ENCODE assay signal across 8 mouse cellular contexts in genomic region chr19:5072389-5073019, GRCm38 (mm10). TPM values are rescaled to one million over a fixed set of nuclear protein-coding genes. Genes with fewer than 3 reads are reported as not detected.
DNase-seq lines count a peak whose midpoint lies in the region; ATAC-seq and TF ChIP-seq lines count a peak whose summit lies in the region.

No protein-coding gene starts in this region.

- H3K9ac ChIP-seq in kidney, embryonic 16.5 days (replicated peaks; ENCODE audit: low read length): peak overlapping the region; percentile 61
- H3K9ac ChIP-seq in midbrain, embryonic 14.5 days (replicated peaks; ENCODE audit: low read length): no peak overlapping the region

- H3K9me3 ChIP-seq in kidney, embryonic 16.5 days (ENCODE audit: low read length): no peaks in the 10 kb centered on the region
- no peaks in the 10 kb centered on the region for H3K9me3 ChIP-seq in midbrain, embryonic 14.5 days (ENCODE audit: control insufficient read depth, low read length)

- WGBS in thymus, adult 2 months: 11% methylated on average over 20 of the region's 20 CpGs
- WGBS in kidney, embryonic 16.5 days: 2% methylated on average over 20 of the region's 20 CpGs
- 3% methylated on average over 20 of the region's 20 CpGs for WGBS in midbrain, embryonic 14.5 days

- H3K4me1 ChIP-seq in thymus, adult 2 months (replicated peaks; ENCODE audit: control insufficient read depth, insufficient read depth, low read length): peaks cover 11% of the 10 kb centered on the region
- H3K4me1 ChIP-seq in kidney, embryonic 16.5 days (ENCODE audit: insufficient read depth, low read length): peaks cover 44% of the 10 kb centered on the region
- peaks cover 29% of the 10 kb centered on the region for H3K4me1 ChIP-seq in midbrain, embryonic 14.5 days (ENCODE audit: control insufficient read depth, insufficient read depth, low read length)

- TF ChIP-seq CTCF in thymus, adult 2 months (IDR thresholded peaks at IDR 0.05; ENCODE audit: borderline replicate concordance, control insufficient read depth, extremely low read depth, insufficient read depth, low read length, poor library complexity): no peak

- no peak for TF ChIP-seq POLR2A in thymus, adult 2 months (IDR thresholded peaks at IDR 0.05; ENCODE audit: control insufficient read depth, extremely low read depth, insufficient read depth, low read length, poor library complexity)

- H3K36me3 ChIP-seq in thymus, adult 2 months (ENCODE audit: control insufficient read depth, insufficient read depth, low read length): no peaks in the 10 kb centered on the region
- no peaks in the 10 kb centered on the region for H3K36me3 ChIP-seq in kidney, embryonic 16.5 days (ENCODE audit: insufficient read depth, low read length)
- no peaks in the 10 kb centered on the region for H3K36me3 ChIP-seq in midbrain, embryonic 14.5 days (ENCODE audit: control insufficient read depth, insufficient read depth, low read length)

- H3K4me3 ChIP-seq in thymus, adult 2 months (ENCODE audit: control insufficient read depth, insufficient read depth, low read length): peak overlapping the region; percentile 16; the same call in 1 of the 2 replicates
- H3K4me3 ChIP-seq in kidney, embryonic 16.5 days (ENCODE audit: low read length): peak overlapping the region; percentile 62
- peak overlapping the region; percentile 41 for H3K4me3 ChIP-seq in midbrain, embryonic 14.5 days (replicated peaks; ENCODE audit: low read depth, low read length)

- no peak for DNase-seq in thymus, adult 2 months
- DNase-seq in thymus, postnatal 0 days (ENCODE audit: low spot score): no peak
- peak; percentile 43 for DNase-seq in fat pad, adult 2 months (ENCODE audit: extremely low read depth, low read depth, low spot score)
- peak; percentile 55 for DNase-seq in midbrain, embryonic 14.5 days
- DNase-seq in layer of hippocampus, postnatal 25 days (ENCODE audit: extremely low spot score in 1 of 2, low spot score in 1 of 2): no peak
- no peak for DNase-seq in spleen, postnatal 4 days (ENCODE audit: low spot score in 2 of 2)

- no peak overlapping the region for H3K27ac ChIP-seq in thymus, adult 2 months (ENCODE audit: control insufficient read depth, insufficient read depth, low read length)
- H3K27ac ChIP-seq in kidney, embryonic 16.5 days (ENCODE audit: low read length): peak overlapping the region; percentile 88
- H3K27ac ChIP-seq in midbrain, embryonic 14.5 days (replicated peaks; ENCODE audit: low read depth, low read length): no peak overlapping the region

- ATAC-seq in kidney, embryonic 16.5 days (ENCODE audit: low FRiP score, low TSS enrichment): peak; percentile 21
- peak; percentile 9; the same call in 1 of the 2 replicates for ATAC-seq in midbrain, embryonic 14.5 days (ENCODE audit: low FRiP score, low TSS enrichment)
- no peak for ATAC-seq in inflammation-experienced regulatory T-cells, adult 6 months

- peak overlapping the region; percentile 77 for H3K4me2 ChIP-seq in kidney, embryonic 16.5 days (replicated peaks; ENCODE audit: low read depth, low read length)
- peak overlapping the region; percentile 69 for H3K4me2 ChIP-seq in midbrain, embryonic 14.5 days (ENCODE audit: low read length)

- peaks cover 25% of the 10 kb centered on the region for H3K27me3 ChIP-seq in thymus, adult 2 months (ENCODE audit: control insufficient read depth, insufficient read depth, low read length)
- peaks cover 18% of the 10 kb centered on the region for H3K27me3 ChIP-seq in kidney, embryonic 16.5 days (ENCODE audit: insufficient read depth, low read length)
- peaks cover 26% of the 10 kb centered on the region for H3K27me3 ChIP-seq in midbrain, embryonic 14.5 days (ENCODE audit: control insufficient read depth, insufficient read depth, low read length)

RNA-seq across cellular contexts. Expression of gene Cd248, which starts 4.6 kb away (rescaled TPM):
- 5.9 and 7.7 TPM in 2 replicates for polyA plus RNA-seq in thymus, adult 2 months (2012; rRNA removed)
- 4.1 and 7.1 TPM in 2 replicates for polyA plus RNA-seq in thymus, postnatal 0 days (2015; fragmentation: Nextera tagmentation; extraction: Ambion mirVana)
- polyA plus RNA-seq in kidney, embryonic 16.5 days (2015; fragmentation: Nextera tagmentation; extraction: Ambion mirVana): 59.3 and 64.5 TPM in 2 replicates
- polyA plus RNA-seq in midbrain, embryonic 14.5 days (2014; fragmentation: Nextera tagmentation; extraction: Ambion mirVana): 6.2 and 20.4 TPM in 2 replicates
- total RNA-seq in layer of hippocampus, postnatal 25 days (2021): 1 to 10 TPM; 4.3 to 5.1 TPM
- not detected for polyA plus RNA-seq in inflammation-experienced regulatory T-cells, adult 6 months (2017; shearing (Covaris generic))

RNA-seq across cellular contexts. Expression of gene Tmem151a, which starts 12.8 kb away (rescaled TPM):
- 1.7 and 3.5 TPM in 2 replicates for polyA plus RNA-seq in thymus, adult 2 months (2012; rRNA removed)
- 0.32 and 0.33 TPM in 2 replicates for polyA plus RNA-seq in thymus, postnatal 0 days (2015; fragmentation: Nextera tagmentation; extraction: Ambion mirVana)
- 1.6 and 1.8 TPM in 2 replicates for polyA plus RNA-seq in kidney, embryonic 16.5 days (2015; fragmentation: Nextera tagmentation; extraction: Ambion mirVana)
- 8.3 and 15.7 TPM in 2 replicates for polyA plus RNA-seq in midbrain, embryonic 14.5 days (2014; fragmentation: Nextera tagmentation; extraction: Ambion mirVana)
- 100 to 1,000 TPM; 131 to 138 TPM for total RNA-seq in layer of hippocampus, postnatal 25 days (2021)
- not detected for polyA plus RNA-seq in inflammation-experienced regulatory T-cells, adult 6 months (2017; shearing (Covaris generic))

RNA-seq across cellular contexts. Expression of gene Yif1a, which starts 15.8 kb away (rescaled TPM):
- 121 and 137 TPM in 2 replicates for polyA plus RNA-seq in thymus, adult 2 months (2012; rRNA removed)
- polyA plus RNA-seq in thymus, postnatal 0 days (2015; fragmentation: Nextera tagmentation; extraction: Ambion mirVana): 65.9 and 75.7 TPM in 2 replicates
- 122 and 127 TPM in 2 replicates for polyA plus RNA-seq in kidney, embryonic 16.5 days (2015; fragmentation: Nextera tagmentation; extraction: Ambion mirVana)
- 62.2 and 62.7 TPM in 2 replicates for polyA plus RNA-seq in midbrain, embryonic 14.5 days (2014; fragmentation: Nextera tagmentation; extraction: Ambion mirVana)
- 10 to 100 TPM; 24.5 to 24.7 TPM for total RNA-seq in layer of hippocampus, postnatal 25 days (2021)
- polyA plus RNA-seq in inflammation-experienced regulatory T-cells, adult 6 months (2017; shearing (Covaris generic)): 10 to 100 TPM; 45.7 to 65.4 (median 46.2) TPM

RNA-seq across cellular contexts. Expression of gene Rin1, which starts 22.2 kb away (rescaled TPM):
- polyA plus RNA-seq in thymus, adult 2 months (2012; rRNA removed): 7.1 and 8.8 TPM in 2 replicates
- 0.84 and 1.1 TPM in 2 replicates for polyA plus RNA-seq in thymus, postnatal 0 days (2015; fragmentation: Nextera tagmentation; extraction: Ambion mirVana)
- polyA plus RNA-seq in kidney, embryonic 16.5 days (2015; fragmentation: Nextera tagmentation; extraction: Ambion mirVana): 3.6 and 4.8 TPM in 2 replicates
- 0.58 and 1.6 TPM in 2 replicates for polyA plus RNA-seq in midbrain, embryonic 14.5 days (2014; fragmentation: Nextera tagmentation; extraction: Ambion mirVana)
- 100 to 1,000 TPM; 109 to 114 TPM for total RNA-seq in layer of hippocampus, postnatal 25 days (2021)
- under 1 TPM in 1 of 3 experiments, not detected in 2; 0.19 TPM for polyA plus RNA-seq in inflammation-experienced regulatory T-cells, adult 6 months (2017; shearing (Covaris generic))

RNA-seq across cellular contexts. Expression of gene Cnih2, which starts 25.8 kb away (rescaled TPM):
- polyA plus RNA-seq in thymus, adult 2 months (2012; rRNA removed): 3.7 and 4.9 TPM in 2 replicates
- polyA plus RNA-seq in thymus, postnatal 0 days (2015; fragmentation: Nextera tagmentation; extraction: Ambion mirVana): 0.91 and 1.2 TPM in 2 replicates
- 10.8 and 14.0 TPM in 2 replicates for polyA plus RNA-seq in kidney, embryonic 16.5 days (2015; fragmentation: Nextera tagmentation; extraction: Ambion mirVana)
- 518 and 616 TPM in 2 replicates for polyA plus RNA-seq in midbrain, embryonic 14.5 days (2014; fragmentation: Nextera tagmentation; extraction: Ambion mirVana)
- total RNA-seq in layer of hippocampus, postnatal 25 days (2021): 100 to 1,000 TPM; 754 to 774 TPM
- under 1 TPM in 2 of 3 experiments, not detected in 1; 0.50 to 0.59 TPM for polyA plus RNA-seq in inflammation-experienced regulatory T-cells, adult 6 months (2017; shearing (Covaris generic))

Comparison
In these comparisons a context has a peak if more than half of its experiments do, and no peak if none do; other contexts are left out.
1. DNase-seq: peak in fat pad, adult 2 months (single experiment) and midbrain, embryonic 14.5 days (single experiment); none in thymus, adult 2 months (single experiment), thymus, postnatal 0 days (single experiment), layer of hippocampus, postnatal 25 days (0 of 2) and spleen, postnatal 4 days (0 of 2).
2. Peak in every context shown above with its lines, with median percentiles within 50 percentile points of each other: H3K4me3 ChIP-seq.